Mouse (Mus musculus) hindbrain, embryonic 12.5 days (tissue): ENCODE results near the gene Epb41. TPM values are rescaled to one million over a fixed set of nuclear protein-coding genes. Genes with fewer than 3 reads are reported as not detected.

ENCODE experiments used
- ATAC-seq: fragments of 200-750 bp; cut with Nextera tagmentation; 2 replicates; pipeline ENCODE4 v1.8.0; 2017; ENCODE audit warnings: moderate TSS enrichment; ENCODE audit not compliant: low FRiP score
- H3K27ac ChIP-seq: fragments of 300-500 bp; sonication (generic); 2 replicates; pipeline ENCODE4 v1.5.1; 2016; ENCODE audit warnings: mild to moderate bottlenecking
- H3K27me3 ChIP-seq: fragments of 300-500 bp; sonication (generic); 2 replicates; pipeline ENCODE4 v1.6.1; 2016; ENCODE audit warnings: mild to moderate bottlenecking
- H3K36me3 ChIP-seq: fragments of 300-500 bp; sonication (generic); 2 replicates; pipeline ENCODE4 v1.6.1; 2016; ENCODE audit warnings: mild to moderate bottlenecking
- H3K4me1 ChIP-seq: fragments of 300-500 bp; sonication (generic); 2 replicates; pipeline ENCODE4 v1.6.1; 2016
- H3K4me2 ChIP-seq: fragments of 300-500 bp; sonication (generic); replicated peaks from 2 replicates; pipeline ENCODE4 v1.6.1; 2016; ENCODE audit warnings: mild to moderate bottlenecking
- H3K4me3 ChIP-seq: fragments of 300-500 bp; sonication (generic); 2 replicates; pipeline ENCODE4 v1.5.1; 2016; ENCODE audit warnings: mild to moderate bottlenecking
- H3K9ac ChIP-seq: fragments of 300-500 bp; sonication (generic); 2 replicates; pipeline ENCODE4 v1.6.1; 2016; ENCODE audit warnings: mild to moderate bottlenecking, moderate library complexity
- H3K9me3 ChIP-seq: fragments of 300-500 bp; sonication (generic); replicated peaks from 2 replicates; pipeline ENCODE4 v1.6.1; 2016; ENCODE audit warnings: mild to moderate bottlenecking
- WGBS: fragments of 180-500 bp; shearing (Covaris S2); methylation state at CpG from one replicate; pipeline ENCODE4 v1.1.7; 2016; 5-methylcytosine and 5-hydroxymethylcytosine counted together
- microRNA-seq: library from miRNA; unstranded; fragments of <30 nt; microRNA quantifications from one replicate; pipeline ENCODE4, GENCODE M21; 2017
- polyA plus RNA-seq: library from polyadenylated mRNA; unstranded; fragments of >200 nt; fragmentation: Nextera tagmentation; extraction: Ambion mirVana; gene quantifications from 2 replicates; pipeline ENCODE4 v1.2.1, GENCODE M21; 2016

The Epb41 gene
- polyA plus RNA-seq, 1 experiment from 2014 or later, result 198 TPM

GRCm38 (mm10) chr4:131883571-131883970 is 191.6 kb downstream of the Epb41 start:
- no peaks in the 10 kb centered on the region for H3K27me3 ChIP-seq
- H3K4me2 ChIP-seq, result no peak overlapping the region
- no peak overlapping the region for H3K27ac ChIP-seq
- no peak for ATAC-seq
- WGBS, result 83% methylated on average over 6 of the region's 6 CpGs
- no peak overlapping the region for H3K4me3 ChIP-seq
- peaks cover 14% of the 10 kb centered on the region for H3K4me1 ChIP-seq
- H3K9me3 ChIP-seq, result no peaks in the 10 kb centered on the region
- H3K36me3 ChIP-seq, result peaks cover 20% of the 10 kb centered on the region
- no peak overlapping the region for H3K9ac ChIP-seq

- Histone ChIP-seq H3K4me2 (no peak overlapping the region), H3K4me3 (no peak overlapping the region), H3K27ac (no peak overlapping the region), H3K27me3 (no peaks in the 10 kb centered on the region), H3K9ac (no peak overlapping the region), H3K9me3 (no peaks in the 10 kb centered on the region), H3K4me1 (peaks cover 20% of the 10 kb centered on the region), H3K36me3 (peaks cover 16% of the 10 kb centered on the region)
- ATAC-seq, result no peak
- WGBS, result 95% methylated on average over 7 of the region's 7 CpGs
Observed at GRCm38 (mm10) chr4:131881306-131881705, 193.8 kb downstream of the Epb41 start.

GRCm38 (mm10) chr4:131879692-131880091 is 195.4 kb downstream of the Epb41 start:
- no peak overlapping the region for H3K9ac ChIP-seq
- no peak for ATAC-seq
- no peak overlapping the region for H3K27ac ChIP-seq
- H3K9me3 ChIP-seq, result no peaks in the 10 kb centered on the region
- 80% methylated on average over 1 of the region's 1 CpGs for WGBS
- no peaks in the 10 kb centered on the region for H3K36me3 ChIP-seq
- H3K4me1 ChIP-seq, result peaks cover 36% of the 10 kb centered on the region
- H3K27me3 ChIP-seq, result no peaks in the 10 kb centered on the region
- no peak overlapping the region for H3K4me2 ChIP-seq
- no peak overlapping the region for H3K4me3 ChIP-seq

GRCm38 (mm10) chr4:131876836-131877235 is 198.3 kb downstream of the Epb41 start:
- H3K27ac ChIP-seq, result no peak overlapping the region
- no peaks in the 10 kb centered on the region for H3K36me3 ChIP-seq
- H3K9ac ChIP-seq, result no peak overlapping the region
- H3K27me3 ChIP-seq, result no peaks in the 10 kb centered on the region
- H3K9me3 ChIP-seq, result no peaks in the 10 kb centered on the region
- WGBS, result 81% methylated on average over 2 of the region's 2 CpGs
- H3K4me3 ChIP-seq, result no peak overlapping the region
- H3K4me2 ChIP-seq, result peak overlapping the region; percentile 23
- peaks cover 36% of the 10 kb centered on the region for H3K4me1 ChIP-seq
- no peak for ATAC-seq

- Histone ChIP-seq H3K4me1 (peaks cover 30% of the 10 kb centered on the region), H3K27ac (no peak overlapping the region), H3K27me3 (no peaks in the 10 kb centered on the region), H3K4me3 (peak overlapping the region; percentile 97), H3K4me2 (peak overlapping the region; percentile 95), H3K36me3 (no peaks in the 10 kb centered on the region), H3K9me3 (no peaks in the 10 kb centered on the region), H3K9ac (peak overlapping the region; percentile 100)
- 41% methylated on average over 3 of the region's 3 CpGs for WGBS
- ATAC-seq, result no peak
Observed at GRCm38 (mm10) chr4:131875242-131875641, 199.9 kb downstream of the Epb41 start.

GRCm38 (mm10) chr4:131874567-131874966 is 200.6 kb downstream of the Epb41 start:
- peaks cover 30% of the 10 kb centered on the region for H3K4me1 ChIP-seq
- peak overlapping the region; percentile 100 for H3K9ac ChIP-seq
- peak overlapping the region; percentile 95 for H3K4me2 ChIP-seq
- H3K36me3 ChIP-seq, result no peaks in the 10 kb centered on the region
- H3K27ac ChIP-seq, result peak overlapping the region; percentile 100
- no peaks in the 10 kb centered on the region for H3K27me3 ChIP-seq
- peak overlapping the region; percentile 97 for H3K4me3 ChIP-seq
- no peaks in the 10 kb centered on the region for H3K9me3 ChIP-seq
- ATAC-seq, result no peak
- WGBS, result 5% methylated on average over 11 of the region's 11 CpGs

- H3K27me3 ChIP-seq, result no peaks in the 10 kb centered on the region
- H3K27ac ChIP-seq, result peak overlapping the region; percentile 100
- H3K9ac ChIP-seq, result peak overlapping the region; percentile 100
- no peak for ATAC-seq
- H3K4me2 ChIP-seq, result peak overlapping the region; percentile 95
- peaks cover 30% of the 10 kb centered on the region for H3K4me1 ChIP-seq
- 0% methylated on average over 20 of the region's 20 CpGs for WGBS
- H3K9me3 ChIP-seq, result no peaks in the 10 kb centered on the region
- peak overlapping the region; percentile 97 for H3K4me3 ChIP-seq
- H3K36me3 ChIP-seq, result no peaks in the 10 kb centered on the region
Observed at GRCm38 (mm10) chr4:131874169-131874536, 201.0 kb downstream of the Epb41 start.

Small RNA genes lying within 50 kb of the gene (microRNA-seq; reads per million reads assigned to microRNA genes)
- not detected for gene Gm27445

Other genes with a start within 250 kb of the Epb41 start
- 22.7 and 30.2 TPM in 2 replicates for gene Ptpru, start 237.0 kb downstream of the Epb41 start, polyA plus RNA-seq
- 40.1 and 44.6 TPM in 2 replicates for gene Mecr, start 231.9 kb downstream of the Epb41 start, polyA plus RNA-seq
- gene Srsf4, start 201.7 kb downstream of the Epb41 start, polyA plus RNA-seq, result 139 and 147 TPM in 2 replicates
- 0.92 and 1.3 TPM in 2 replicates for gene Tmem200b, start 153.6 kb downstream of the Epb41 start, polyA plus RNA-seq
- 0.09 TPM in 2 replicates for gene Gm10300, start 624 bp downstream of the Epb41 start, polyA plus RNA-seq
- 0.08 and 0.18 TPM in 2 replicates for gene Oprd1, start 69.2 kb upstream of the Epb41 start, polyA plus RNA-seq
- 141 and 149 TPM in 2 replicates for gene Ythdf2, start 137.0 kb upstream of the Epb41 start, polyA plus RNA-seq
- gene Gmeb1, start 186.3 kb upstream of the Epb41 start, polyA plus RNA-seq, result 41.3 and 43.3 TPM in 2 replicates
- gene Taf12, start 199.1 kb upstream of the Epb41 start, polyA plus RNA-seq, result 53.6 and 58.5 TPM in 2 replicates
- 0.96 and 1.5 TPM in 2 replicates for gene Rab42, start 228.1 kb upstream of the Epb41 start, polyA plus RNA-seq